Mouse (Mus musculus): ENCODE measurements around the gene Mapkap1.

- TF ChIP-seq POLR2A (IDR thresholded peaks at IDR 0.05; ENCODE audit: low read depth, low read length) (no peak), CTCF (conservative IDR thresholded peaks at IDR 0.05; ENCODE audit: insufficient read depth, insufficient read length, low read depth, low read length) (no peak)
Measured at GRCm38 (mm10) chr2:34603653-34604214, 197.2 kb downstream of the Mapkap1 start.
